Mouse (Mus musculus) stomach, postnatal 0 days (tissue): Measurements from ENCODE around the gene Lsm7.

ENCODE experiments used
- CTCF ChIP-seq: IDR thresholded peaks from 2 replicates; pipeline ENCODE4 v1.5.1; 2016; ENCODE audit warnings: antibody characterized with exemption, low read depth, mild to moderate bottlenecking, moderate library complexity
- EP300 ChIP-seq: optimal IDR thresholded peaks from 2 replicates; pipeline ENCODE3; 2016; ENCODE audit warnings: antibody characterized with exemption

GRCm38 (mm10) chr10:80856267-80856666 is 1.3 kb upstream of the Lsm7 start:
- peak; percentile 42 for TF ChIP-seq CTCF
- no peak for TF ChIP-seq EP300
